Mouse (Mus musculus): Measurements from ENCODE around the gene Tmem185b. TPM values are rescaled to one million over a fixed set of nuclear protein-coding genes. Genes with fewer than 3 reads are reported as not detected.

The Tmem185b gene
- polyA plus RNA-seq, 1 experiment from 2014 or later = 21.2 TPM

DNA sequence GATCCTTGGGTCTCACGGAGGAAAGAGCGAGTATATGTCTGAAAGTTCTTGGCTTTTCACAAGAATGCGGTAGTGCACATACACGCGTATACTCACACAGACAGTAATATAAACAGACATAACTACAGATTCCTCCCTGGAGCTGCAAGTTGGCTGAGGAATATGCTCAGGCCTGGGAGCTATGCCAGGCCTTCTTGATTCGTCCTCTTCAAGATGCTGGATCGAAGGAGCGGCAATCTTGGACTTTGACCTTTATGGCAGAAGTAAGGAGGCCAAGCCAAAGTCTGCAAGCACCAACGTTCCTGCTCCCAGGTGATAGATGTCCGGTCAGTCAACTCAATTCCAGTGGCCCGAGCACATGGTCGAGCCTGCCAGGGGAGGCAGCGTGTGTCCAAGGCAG is 5.0 kb downstream of the Tmem185b start:
- no peak overlapping the region for H3K4me3 ChIP-seq
- no peak overlapping the region for H3K27ac ChIP-seq
- no peaks in the 10 kb centered on the region for H3K27me3 ChIP-seq (ENCODE audit: poor library complexity, severe bottlenecking)
- peaks cover 31% of the 10 kb centered on the region for H3K9me3 ChIP-seq
- peaks cover 79% of the 10 kb centered on the region for H3K36me3 ChIP-seq (replicated peaks)
- DNase-seq (ENCODE audit: extremely low spot score, low spot score) = no peak
- WGBS = 95% methylated on average over 13 of the region's 13 CpGs
- H3K4me1 ChIP-seq = peaks cover 10% of the 10 kb centered on the region

DNA sequence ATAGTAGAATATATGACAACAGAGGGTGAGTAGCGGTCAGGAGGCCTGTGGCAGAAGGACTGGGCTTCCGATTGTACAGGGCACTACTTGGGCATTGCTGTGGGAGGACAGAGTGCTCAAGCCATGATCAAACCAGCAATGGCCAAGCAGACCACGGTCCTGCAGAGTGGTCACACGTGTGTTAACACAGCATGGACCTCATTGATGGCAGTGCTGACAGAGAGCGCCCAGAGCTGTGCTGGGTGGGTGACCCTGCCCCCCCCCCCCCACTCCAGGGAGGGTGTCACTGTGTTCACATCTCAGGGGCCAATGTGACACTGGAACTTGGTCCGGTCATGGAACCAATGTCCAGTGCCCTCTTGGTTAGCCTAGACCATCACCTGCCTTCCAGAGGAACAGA is 6.2 kb downstream of the Tmem185b start:
- Histone ChIP-seq H3K4me1 (no peaks in the 10 kb centered on the region), H3K4me3 (no peak overlapping the region), H3K36me3 (replicated peaks) (peaks cover 72% of the 10 kb centered on the region), H3K27ac (no peak overlapping the region), H3K27me3 (ENCODE audit: poor library complexity, severe bottlenecking) (no peaks in the 10 kb centered on the region), H3K9me3 (peaks cover 23% of the 10 kb centered on the region)
- WGBS = 97% methylated on average over 6 of the region's 6 CpGs
- no peak for DNase-seq (ENCODE audit: extremely low spot score, low spot score)

DNA sequence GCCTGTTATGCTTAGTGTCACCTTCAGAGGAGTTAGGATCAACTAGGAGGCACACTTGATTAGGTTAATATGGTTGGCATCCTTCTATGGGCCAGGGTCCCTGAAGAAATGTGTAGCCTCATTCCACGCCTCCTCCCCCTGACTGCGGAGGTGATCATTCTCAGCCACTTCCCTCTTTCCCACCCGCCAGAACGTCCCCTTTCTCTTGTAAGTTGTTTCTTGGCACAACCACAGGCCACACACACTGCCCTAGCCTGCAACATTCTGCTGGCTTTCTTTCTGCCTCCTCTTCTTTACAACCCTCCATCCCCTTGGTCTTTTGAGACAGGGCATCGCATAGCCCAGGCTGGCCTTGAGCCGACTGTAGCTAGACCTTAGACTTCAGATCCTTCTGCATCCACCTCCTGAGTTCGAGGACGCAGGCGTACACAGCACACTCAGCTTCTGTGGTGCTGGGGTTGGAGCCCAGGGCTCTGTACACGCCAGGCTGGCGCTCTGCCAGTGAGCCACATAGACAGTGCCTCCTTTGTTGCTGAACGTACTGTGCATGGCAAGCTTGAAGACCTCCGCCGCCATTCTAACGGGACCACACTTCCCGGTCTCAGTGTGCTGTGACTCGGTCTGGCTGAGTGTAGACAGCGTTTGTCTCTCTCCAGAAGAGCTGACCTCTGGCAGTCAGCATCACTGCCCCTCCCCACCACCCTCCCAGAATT is 7.3 kb downstream of the Tmem185b start:
- H3K9me3 ChIP-seq = peaks cover 12% of the 10 kb centered on the region
- no peaks in the 10 kb centered on the region for H3K27me3 ChIP-seq (ENCODE audit: poor library complexity, severe bottlenecking)
- no peaks in the 10 kb centered on the region for H3K4me1 ChIP-seq
- no peak overlapping the region for H3K4me3 ChIP-seq
- no peak for DNase-seq (ENCODE audit: extremely low spot score, low spot score)
- WGBS = 94% methylated on average over 18 of the region's 18 CpGs
- peaks cover 65% of the 10 kb centered on the region for H3K36me3 ChIP-seq (replicated peaks)
- H3K27ac ChIP-seq = no peak overlapping the region

DNA sequence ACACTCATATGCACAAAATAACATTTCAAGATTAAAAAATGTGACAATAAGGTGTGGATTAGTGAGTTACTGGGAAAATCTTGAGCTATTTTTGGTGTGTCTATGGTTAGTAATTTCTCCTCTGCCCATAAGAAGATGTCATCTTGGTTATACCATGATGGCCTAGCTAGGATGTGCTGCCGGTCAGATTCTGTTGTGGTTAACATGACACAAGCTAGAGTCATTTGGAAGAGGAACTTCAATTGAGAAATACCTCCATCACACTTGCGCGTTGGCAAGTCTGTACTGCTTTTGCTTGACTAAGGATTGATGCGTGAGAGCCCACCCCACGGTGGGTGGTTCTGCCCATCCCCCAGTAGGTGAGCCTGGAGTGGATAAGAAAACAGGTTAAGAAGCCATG is 8.4 kb downstream of the Tmem185b start:
- 95% methylated on average over 5 of the region's 5 CpGs for WGBS
- no peak overlapping the region for H3K4me3 ChIP-seq
- H3K4me1 ChIP-seq = no peaks in the 10 kb centered on the region
- H3K27ac ChIP-seq = no peak overlapping the region
- peaks cover 62% of the 10 kb centered on the region for H3K36me3 ChIP-seq (replicated peaks)
- H3K9me3 ChIP-seq = peaks cover 1% of the 10 kb centered on the region
- DNase-seq (ENCODE audit: extremely low spot score, low spot score) = no peak
- no peaks in the 10 kb centered on the region for H3K27me3 ChIP-seq (ENCODE audit: poor library complexity, severe bottlenecking)

DNA sequence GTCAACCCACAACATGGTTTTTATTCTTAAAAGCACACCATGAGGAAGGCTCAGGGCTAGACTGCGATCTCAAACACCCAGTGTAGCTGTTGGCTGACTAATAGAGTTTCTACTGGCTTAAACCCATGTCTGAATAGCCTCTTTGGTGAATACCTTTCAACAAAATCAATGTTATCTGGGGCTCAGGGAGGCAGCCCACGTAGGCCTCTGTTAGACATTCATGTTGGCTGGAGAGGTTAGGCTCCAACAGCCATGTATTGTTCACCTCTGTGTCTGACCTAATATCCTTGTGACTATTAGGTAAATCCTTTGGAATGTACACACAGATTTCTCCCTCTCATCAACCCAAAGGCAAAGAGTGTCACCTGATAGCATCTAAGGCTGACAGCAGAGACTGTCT is 10.2 kb downstream of the Tmem185b start:
- no peaks in the 10 kb centered on the region for H3K27me3 ChIP-seq (ENCODE audit: poor library complexity, severe bottlenecking)

DNA sequence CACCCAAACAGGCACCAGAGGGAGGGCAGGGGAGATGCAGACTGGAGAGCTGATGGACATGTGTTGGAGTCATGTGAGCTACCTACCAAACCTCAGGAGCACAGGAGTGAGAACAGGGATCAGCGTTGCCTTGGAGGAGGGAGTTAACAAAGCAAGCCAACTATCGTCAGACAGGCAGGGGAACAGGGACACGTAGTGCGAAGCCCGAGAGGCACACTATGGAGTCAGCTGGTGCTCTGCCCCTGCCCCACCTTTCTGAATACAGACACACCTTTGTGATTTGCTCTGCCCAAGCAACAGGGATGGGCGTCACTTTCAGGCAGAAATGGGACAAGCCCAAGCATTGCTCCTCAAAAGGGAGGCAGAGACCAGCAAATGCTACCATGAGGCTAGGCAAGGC is 11.7 kb downstream of the Tmem185b start:
- Histone ChIP-seq H3K9me3 (no peaks in the 10 kb centered on the region), H3K4me1 (no peaks in the 10 kb centered on the region), H3K4me3 (no peak overlapping the region), H3K27ac (no peak overlapping the region), H3K27me3 (ENCODE audit: poor library complexity, severe bottlenecking) (no peaks in the 10 kb centered on the region), H3K36me3 (replicated peaks) (peaks cover 51% of the 10 kb centered on the region)
- 84% methylated on average over 6 of the region's 6 CpGs for WGBS
- no peak for DNase-seq (ENCODE audit: extremely low spot score, low spot score)

More for the DNA sequence above, 10.2 kb downstream of the Tmem185b start:
- Histone ChIP-seq H3K36me3 (replicated peaks) (peaks cover 49% of the 10 kb centered on the region), H3K9me3 (no peaks in the 10 kb centered on the region), H3K4me1 (no peaks in the 10 kb centered on the region), H3K4me3 (no peak overlapping the region), H3K27ac (no peak overlapping the region)
- whole genome bisulfite sequencing = 87% methylated on average over 2 of the region's 2 CpGs
- DNase-seq (ENCODE audit: extremely low spot score, low spot score) = no peak

DNA sequence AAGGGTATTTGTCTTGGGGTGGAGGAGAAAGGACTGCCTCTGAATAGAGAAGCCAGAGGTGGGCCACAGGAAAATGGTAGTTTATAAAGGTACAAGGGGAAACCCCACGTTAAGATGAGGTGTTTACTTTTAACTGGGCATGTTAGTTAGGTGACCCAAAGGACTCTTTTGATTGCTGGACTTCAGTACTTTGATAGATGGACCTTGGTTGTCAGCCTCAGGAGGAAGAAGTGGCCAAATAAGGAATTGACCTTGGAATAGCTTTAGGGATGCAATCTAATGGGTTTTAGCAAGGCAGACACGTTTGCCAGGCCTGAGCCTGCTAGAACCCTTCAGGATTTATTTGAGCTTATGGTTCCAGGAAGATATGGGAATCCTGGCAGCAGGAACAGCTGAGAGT is 13.3 kb downstream of the Tmem185b start:
- H3K27ac ChIP-seq = no peak overlapping the region
- peaks cover 51% of the 10 kb centered on the region for H3K36me3 ChIP-seq (replicated peaks)
- no peaks in the 10 kb centered on the region for H3K27me3 ChIP-seq (ENCODE audit: poor library complexity, severe bottlenecking)
- H3K4me1 ChIP-seq = no peaks in the 10 kb centered on the region
- H3K4me3 ChIP-seq = no peak overlapping the region
- DNase-seq (ENCODE audit: extremely low spot score, low spot score) = no peak
- H3K9me3 ChIP-seq = no peaks in the 10 kb centered on the region
- WGBS = 77% methylated on average over 2 of the region's 2 CpGs

DNA sequence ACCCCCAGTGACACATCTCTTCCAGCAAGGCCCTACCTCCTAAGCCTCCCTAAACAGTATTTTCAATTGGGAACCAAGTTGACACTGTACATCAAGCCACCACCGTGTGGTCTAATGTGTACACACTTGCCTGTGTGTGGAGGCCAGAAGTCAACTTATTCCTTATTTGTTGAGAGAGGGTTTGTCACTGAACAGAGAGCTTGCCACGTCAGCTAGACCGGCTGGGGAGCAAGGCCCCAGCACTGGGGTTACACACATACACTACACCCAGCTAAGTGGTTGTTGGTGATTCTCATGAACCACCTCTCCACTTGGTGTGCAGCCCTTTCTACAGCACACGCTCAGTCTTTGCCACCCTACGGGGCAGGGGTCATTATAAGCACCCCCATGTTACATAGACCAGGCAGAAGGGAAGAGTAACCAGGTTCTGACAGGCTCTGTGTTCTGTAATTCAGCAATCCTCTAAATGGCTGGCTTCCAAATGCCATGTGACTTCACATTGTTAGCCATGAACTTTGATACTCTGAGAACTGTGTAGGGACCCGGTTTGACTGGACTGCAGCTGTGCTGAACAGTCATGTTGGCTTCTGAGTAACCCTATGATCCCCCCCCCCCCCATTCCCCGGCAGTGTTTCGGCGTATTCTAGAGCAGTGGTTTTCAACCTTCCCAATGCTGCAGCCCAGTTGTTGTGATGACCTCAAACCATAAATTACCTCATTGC is 15.0 kb downstream of the Tmem185b start:
- no peak for DNase-seq (ENCODE audit: extremely low spot score, low spot score)
- 95% methylated on average over 9 of the region's 9 CpGs for whole genome bisulfite sequencing
- Histone ChIP-seq H3K27ac (no peak overlapping the region), H3K4me1 (no peaks in the 10 kb centered on the region), H3K36me3 (replicated peaks) (peaks cover 55% of the 10 kb centered on the region), H3K27me3 (ENCODE audit: poor library complexity, severe bottlenecking) (no peaks in the 10 kb centered on the region), H3K9me3 (no peaks in the 10 kb centered on the region), H3K4me3 (no peak overlapping the region)

DNA sequence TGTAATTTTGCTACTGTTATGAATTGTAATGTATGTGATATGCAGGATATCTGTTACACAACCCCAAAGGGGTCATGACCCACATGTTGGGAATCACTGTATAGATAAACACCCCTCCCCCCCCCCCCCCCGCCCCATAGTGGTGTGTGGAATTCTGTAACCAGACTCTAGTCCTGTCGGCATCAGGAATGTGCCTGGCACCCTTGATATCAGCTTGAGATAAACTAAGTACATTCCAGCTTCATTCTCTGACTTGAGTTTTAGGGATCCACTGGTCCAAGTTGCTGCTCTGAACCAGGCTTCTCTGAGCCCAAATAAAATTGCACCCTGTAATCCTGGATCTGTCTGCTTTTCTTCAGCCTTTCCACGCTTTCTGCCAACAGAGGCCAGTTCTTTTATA is 15.6 kb downstream of the Tmem185b start:
- no peak overlapping the region for H3K27ac ChIP-seq
- H3K9me3 ChIP-seq = no peaks in the 10 kb centered on the region
- 83% methylated on average over 3 of the region's 3 CpGs for WGBS
- no peak for DNase-seq (ENCODE audit: extremely low spot score, low spot score)
- H3K27me3 ChIP-seq (ENCODE audit: poor library complexity, severe bottlenecking) = no peaks in the 10 kb centered on the region
- H3K4me1 ChIP-seq = no peaks in the 10 kb centered on the region
- peaks cover 60% of the 10 kb centered on the region for H3K36me3 ChIP-seq (replicated peaks)
- H3K4me3 ChIP-seq = no peak overlapping the region

DNA sequence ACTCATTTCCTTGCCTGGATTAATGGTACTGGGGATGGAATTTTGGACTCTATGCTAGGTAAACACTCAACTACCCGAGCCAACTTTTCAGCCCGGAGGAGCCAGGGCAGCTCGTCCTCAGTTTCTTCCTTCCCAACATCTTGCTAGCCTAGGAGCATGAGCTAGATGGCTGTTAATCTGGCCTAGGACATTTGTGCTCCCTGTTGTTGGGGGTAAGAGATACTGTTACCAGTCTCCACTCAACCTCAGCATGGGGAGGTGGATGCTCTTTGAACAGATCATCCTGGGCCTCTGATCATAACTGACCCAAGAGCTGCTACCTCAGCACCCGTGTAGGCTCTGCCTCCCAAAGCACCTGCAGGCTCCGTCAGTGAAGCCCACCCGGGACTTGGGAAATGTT is 17.4 kb downstream of the Tmem185b start:
- 91% methylated on average over 6 of the region's 6 CpGs for WGBS
- no peak overlapping the region for H3K4me3 ChIP-seq

DNA sequence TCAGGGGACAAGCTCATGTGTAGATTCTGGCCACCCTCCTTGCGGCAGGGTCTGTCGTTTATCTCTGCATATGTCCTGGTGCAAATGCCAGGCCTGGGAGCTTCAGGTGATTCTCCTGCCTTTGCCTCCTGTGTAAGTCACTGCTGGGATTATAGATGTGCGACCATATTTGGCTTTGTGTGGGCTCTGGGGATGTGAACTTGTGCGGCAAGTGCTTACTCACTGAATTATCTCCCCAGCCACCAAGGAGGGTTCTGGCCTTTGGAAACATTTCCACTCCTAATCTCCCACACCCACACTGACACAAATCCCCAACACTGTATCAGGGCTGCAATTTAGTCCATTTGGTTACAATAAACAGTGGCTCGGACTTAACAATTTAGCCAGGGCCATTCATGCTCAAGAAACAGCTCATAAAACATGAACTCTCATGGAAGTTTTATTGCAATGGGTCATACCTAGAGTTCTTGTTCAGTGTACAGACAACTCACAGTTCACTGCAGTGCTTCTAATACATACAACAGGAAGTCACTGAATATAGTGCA is 18.7 kb downstream of the Tmem185b start:
- Histone ChIP-seq H3K27ac (no peak overlapping the region), H3K4me1 (no peaks in the 10 kb centered on the region), H3K4me3 (no peak overlapping the region), H3K36me3 (replicated peaks) (peaks cover 74% of the 10 kb centered on the region), H3K27me3 (ENCODE audit: poor library complexity, severe bottlenecking) (no peaks in the 10 kb centered on the region), H3K9me3 (no peaks in the 10 kb centered on the region)
- WGBS = 90% methylated on average over 5 of the region's 5 CpGs
- no peak for DNase-seq (ENCODE audit: extremely low spot score, low spot score)

More for the DNA sequence above, 17.4 kb downstream of the Tmem185b start:
- DNase-seq (ENCODE audit: extremely low spot score, low spot score) = no peak
- peaks cover 72% of the 10 kb centered on the region for H3K36me3 ChIP-seq (replicated peaks)
- H3K9me3 ChIP-seq = no peaks in the 10 kb centered on the region
- H3K4me1 ChIP-seq = no peaks in the 10 kb centered on the region
- H3K27ac ChIP-seq = no peak overlapping the region
- no peaks in the 10 kb centered on the region for H3K27me3 ChIP-seq (ENCODE audit: poor library complexity, severe bottlenecking)

DNA sequence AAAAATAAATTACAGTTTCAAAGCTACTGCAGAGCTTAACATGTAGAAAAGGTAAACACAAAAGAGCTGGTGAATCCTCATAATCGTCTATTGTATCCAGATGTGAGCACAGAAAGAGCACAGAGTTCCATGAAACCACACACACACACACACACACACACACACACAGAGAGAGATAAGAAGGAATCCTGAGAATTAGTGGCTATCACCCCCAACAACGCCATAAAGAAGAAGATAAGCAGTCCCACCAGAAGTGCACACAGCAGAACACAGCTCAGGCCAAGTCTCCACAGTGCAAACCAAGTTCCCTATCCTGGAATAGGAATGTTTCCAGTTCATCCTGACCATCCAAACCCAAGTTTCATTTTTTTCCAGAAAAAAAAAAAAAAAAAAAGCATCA is 19.2 kb downstream of the Tmem185b start:
- no peak for DNase-seq (ENCODE audit: extremely low spot score, low spot score)
- Histone ChIP-seq H3K27ac (no peak overlapping the region), H3K27me3 (ENCODE audit: poor library complexity, severe bottlenecking) (no peaks in the 10 kb centered on the region), H3K4me1 (no peaks in the 10 kb centered on the region), H3K36me3 (replicated peaks) (peaks cover 79% of the 10 kb centered on the region), H3K4me3 (no peak overlapping the region), H3K9me3 (no peaks in the 10 kb centered on the region)
- 87% methylated on average over 2 of the region's 2 CpGs for WGBS

DNA sequence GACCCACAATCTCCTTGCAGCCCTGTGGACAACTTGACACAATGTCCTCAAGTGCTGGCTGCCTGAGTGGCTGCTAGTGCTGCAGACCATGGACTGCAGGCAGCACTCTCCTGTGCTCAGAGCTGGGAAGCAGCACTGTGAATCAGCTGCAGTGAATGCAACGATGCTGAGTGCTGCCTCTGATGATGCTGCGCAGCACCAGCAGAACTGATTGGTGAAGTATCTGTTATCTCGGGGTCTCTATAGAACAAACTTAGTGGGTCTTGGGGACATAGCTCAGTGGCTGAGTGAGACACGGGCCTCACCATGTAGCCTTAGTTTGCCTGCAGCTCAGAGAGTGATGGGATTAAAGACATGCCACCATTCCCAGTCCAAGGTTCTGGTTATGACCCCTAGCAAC is 19.7 kb downstream of the Tmem185b start:
- Histone ChIP-seq H3K36me3 (replicated peaks) (peaks cover 84% of the 10 kb centered on the region), H3K4me1 (no peaks in the 10 kb centered on the region), H3K4me3 (no peak overlapping the region), H3K27ac (no peak overlapping the region), H3K27me3 (ENCODE audit: poor library complexity, severe bottlenecking) (no peaks in the 10 kb centered on the region), H3K9me3 (no peaks in the 10 kb centered on the region)
- WGBS = 92% methylated on average over 4 of the region's 4 CpGs
- DNase-seq (ENCODE audit: extremely low spot score, low spot score) = peak; percentile 8

All from forebrain, embryonic 10.5 days (tissue).